Mouse (Mus musculus) CH12.LX (cell line): ENCODE results near the gene Amh. TPM values are rescaled to one million over a fixed set of nuclear protein-coding genes. Genes with fewer than 3 reads are reported as not detected.

Experiments
- DNase-seq: peaks from one replicate; pipeline ENCODE4 v3.0.0-alpha.2; 2013; ENCODE audit errors: extremely low read depth
- H3K27ac ChIP-seq: 2 replicates; pipeline ENCODE4 v1.5.1; 2012; ENCODE audit warnings: low read depth, mild to moderate bottlenecking, control low read depth, moderate library complexity; ENCODE audit not compliant: insufficient read depth
- H3K27me3 ChIP-seq: replicated peaks from 2 replicates; pipeline ENCODE3; 2012; ENCODE audit warnings: inconsistent platforms
- H3K36me3 ChIP-seq, 2 experiments: replicated peaks in 1 of 2; 2 replicates each; pipeline versions ENCODE3 to v1.6.1; 2012; ENCODE audit warnings: inconsistent platforms in 1 of 2, low read length in 1 of 2, mild to moderate bottlenecking in 1 of 2, mixed read lengths in 1 of 2, moderate library complexity in 1 of 2; ENCODE audit not compliant: control insufficient read depth in 1 of 2, insufficient read depth in 1 of 2
- H3K4me1 ChIP-seq, 2 experiments: 2 replicates each; pipeline ENCODE4 v1.6.1; 2012; ENCODE audit warnings: inconsistent platforms in 1 of 2, moderate library complexity in 1 of 2; ENCODE audit not compliant: insufficient read depth in 2 of 2, control insufficient read depth in 1 of 2
- H3K4me2 ChIP-seq: 2 replicates; pipeline ENCODE4 v1.6.1; 2012; ENCODE audit warnings: low read depth, mild to moderate bottlenecking, control low read depth; ENCODE audit not compliant: poor library complexity, insufficient read depth, severe bottlenecking
- H3K4me3 ChIP-seq, 3 experiments: fragments of 150-350 bp in 1 of 3; sonication (generic) in 1 of 3; replicated peaks in 1 of 3; 2 replicates each; pipeline versions ENCODE3 to v1.5.1; 2011 to 2012; ENCODE audit warnings: low read depth in 2 of 3, low read length in 2 of 3, mild to moderate bottlenecking in 2 of 3, moderate library complexity in 2 of 3, control low read depth in 1 of 3, improper control_type of control experiment in 1 of 3, inconsistent platforms in 1 of 3, mixed read lengths in 1 of 3; ENCODE audit not compliant: poor library complexity in 1 of 3
- H3K79me2 ChIP-seq: replicated peaks from 2 replicates; pipeline ENCODE4 v1.6.1; 2012; ENCODE audit warnings: mild to moderate bottlenecking, moderate library complexity; ENCODE audit not compliant: control insufficient read depth, poor library complexity, insufficient read depth, severe bottlenecking; ENCODE audit errors: extremely low read depth
- H3K9ac ChIP-seq: 2 replicates; pipeline ENCODE4 v1.6.1; 2012; ENCODE audit warnings: low read depth, mild to moderate bottlenecking, control low read depth, moderate library complexity; ENCODE audit not compliant: insufficient read depth
- H3K9me3 ChIP-seq: replicated peaks from 2 replicates; pipeline ENCODE3; 2012; ENCODE audit warnings: low read length, inconsistent platforms, mixed read lengths
- BHLHE40 ChIP-seq: IDR thresholded peaks from 2 replicates; pipeline ENCODE4 v1.6.1; 2011; ENCODE audit warnings: mild to moderate bottlenecking, low read depth, low read length, improper control_type of control experiment
- CHD1 ChIP-seq: IDR thresholded peaks from 2 replicates; pipeline ENCODE4 v1.6.1; 2012; ENCODE audit warnings: low read depth, low read length, improper control_type of control experiment, inconsistent platforms
- CTCF ChIP-seq, 2 experiments: IDR thresholded peaks in 1 of 2; conservative IDR thresholded peaks in 1 of 2; 2 replicates each; pipeline ENCODE4 v1.5.1; 2011 to 2012; ENCODE audit warnings: low read depth in 2 of 2, low read length in 2 of 2, improper control_type of control experiment in 1 of 2, inconsistent platforms in 1 of 2, mild to moderate bottlenecking in 1 of 2, moderate library complexity in 1 of 2
- E2F4 ChIP-seq: IDR thresholded peaks from 2 replicates; pipeline ENCODE4 v1.6.1; 2011; ENCODE audit warnings: low read depth, low read length, improper control_type of control experiment; ENCODE audit not compliant: insufficient replicate concordance
- ELF1 ChIP-seq: IDR thresholded peaks from 2 replicates; pipeline ENCODE4 v1.6.1; 2014; ENCODE audit warnings: low read depth, mild to moderate bottlenecking, inconsistent platforms, low read length, improper control_type of control experiment
- EP300 ChIP-seq: IDR thresholded peaks from 2 replicates; pipeline ENCODE4 v1.6.1; 2011; ENCODE audit warnings: low read length, improper control_type of control experiment
- GABPA ChIP-seq: IDR thresholded peaks from 2 replicates; pipeline ENCODE4 v1.6.1; 2012; ENCODE audit warnings: low read depth, low read length, improper control_type of control experiment, inconsistent platforms; ENCODE audit not compliant: insufficient replicate concordance
- HCFC1 ChIP-seq: IDR thresholded peaks from 2 replicates; pipeline ENCODE4 v1.6.1; 2012; ENCODE audit warnings: low read depth, mild to moderate bottlenecking, inconsistent platforms, low read length, improper control_type of control experiment
- JUN ChIP-seq: IDR thresholded peaks from 2 replicates; pipeline ENCODE4 v1.6.1; 2011; ENCODE audit warnings: low read depth, mild to moderate bottlenecking, low read length, improper control_type of control experiment, moderate library complexity; ENCODE audit not compliant: insufficient read depth
- JUND ChIP-seq: conservative IDR thresholded peaks from 2 replicates; pipeline ENCODE4 v1.6.1; 2011; ENCODE audit warnings: low read depth, low read length, improper control_type of control experiment
- KAT2A ChIP-seq: IDR thresholded peaks from 2 replicates; pipeline ENCODE4 v1.6.1; 2012; ENCODE audit warnings: low read length, improper control_type of control experiment, inconsistent platforms; ENCODE audit not compliant: insufficient replicate concordance
- MAFK ChIP-seq: IDR thresholded peaks from 2 replicates; pipeline ENCODE4 v1.6.1; 2011; ENCODE audit warnings: low read length, improper control_type of control experiment; ENCODE audit not compliant: insufficient replicate concordance
- MAX ChIP-seq: IDR thresholded peaks from 2 replicates; pipeline ENCODE4 v1.6.1; 2011; ENCODE audit warnings: low read length, improper control_type of control experiment
- MAZ ChIP-seq: IDR thresholded peaks from 2 replicates; pipeline ENCODE4 v1.6.1; 2012; ENCODE audit warnings: low read depth, mild to moderate bottlenecking, inconsistent platforms, low read length, improper control_type of control experiment, moderate library complexity
- MXI1 ChIP-seq: IDR thresholded peaks from 2 replicates; pipeline ENCODE4 v1.6.1; 2011; ENCODE audit warnings: mild to moderate bottlenecking, low read depth, low read length, improper control_type of control experiment
- MYC ChIP-seq: IDR thresholded peaks from 2 replicates; pipeline ENCODE4 v1.6.1; 2011; ENCODE audit warnings: low read depth, mild to moderate bottlenecking, improper control_type of control experiment, low read length
- POLR2AphosphoS2 ChIP-seq: IDR thresholded peaks from 2 replicates; pipeline ENCODE4 v1.6.1; 2011; ENCODE audit warnings: low read depth, low read length, improper control_type of control experiment
- RAD21 ChIP-seq: IDR thresholded peaks from 2 replicates; pipeline ENCODE4 v1.6.1; 2011; ENCODE audit warnings: low read depth, mild to moderate bottlenecking, low read length, improper control_type of control experiment, moderate library complexity
- RCOR1 ChIP-seq: conservative IDR thresholded peaks from 2 replicates; pipeline ENCODE4 v1.6.1; 2012; ENCODE audit warnings: low read depth, mild to moderate bottlenecking, inconsistent platforms, low read length, improper control_type of control experiment
- SIN3A ChIP-seq: IDR thresholded peaks from 2 replicates; pipeline ENCODE4 v1.6.1; 2012; ENCODE audit warnings: low read length, improper control_type of control experiment, inconsistent platforms
- TBP ChIP-seq: conservative IDR thresholded peaks from 2 replicates; pipeline ENCODE4 v1.6.1; 2011; ENCODE audit warnings: low read depth, low read length, improper control_type of control experiment
- TCF12 ChIP-seq: IDR thresholded peaks from 2 replicates; pipeline ENCODE4 v1.6.1; 2014; ENCODE audit warnings: low read depth, mild to moderate bottlenecking, inconsistent platforms, low read length, improper control_type of control experiment
- UBTF ChIP-seq: IDR thresholded peaks from 2 replicates; pipeline ENCODE4 v1.6.1; 2012; ENCODE audit warnings: low read depth, mild to moderate bottlenecking, inconsistent platforms, low read length, improper control_type of control experiment, moderate library complexity
- USF1 ChIP-seq: IDR thresholded peaks from 2 replicates; pipeline ENCODE4 v1.6.1; 2014; ENCODE audit warnings: low read depth, mild to moderate bottlenecking, inconsistent platforms, low read length, improper control_type of control experiment
- USF2 ChIP-seq: conservative IDR thresholded peaks from 2 replicates; pipeline ENCODE4 v1.6.1; 2011; ENCODE audit warnings: low read depth, low read length, improper control_type of control experiment
- ZC3H11A ChIP-seq: IDR thresholded peaks from 2 replicates; pipeline ENCODE4 v1.6.1; 2012; ENCODE audit warnings: low read depth, mild to moderate bottlenecking, inconsistent platforms, low read length, improper control_type of control experiment
- ZKSCAN1 ChIP-seq: IDR thresholded peaks from 2 replicates; pipeline ENCODE4 v1.6.1; 2012; ENCODE audit warnings: low read depth, inconsistent platforms, low read length, improper control_type of control experiment, borderline replicate concordance
- ZMIZ1 ChIP-seq: IDR thresholded peaks from 2 replicates; pipeline ENCODE4 v1.6.1; 2012; ENCODE audit warnings: low read depth, mild to moderate bottlenecking, inconsistent platforms, low read length, improper control_type of control experiment
- dilution Hi-C: fragments of 300-500 bp; cut with MboI; formaldehyde crosslinking; loops from 2 replicates; pipeline ENCODE4 v1.14.3; 2020; ENCODE audit warnings: low sequenced_read_pairs; ENCODE audit not compliant: extremely low pct_unique_long_range_greater_than_20kb, extremely low pct_ligation_motif_present
- in situ Hi-C: fragments of 300-500 bp; cut with MboI; formaldehyde crosslinking; loops from 3 replicates; pipeline ENCODE4 v1.14.3; 2019; ENCODE audit warnings: low sequenced_read_pairs, low pct_ligation_motif_present, low pct_unique_long_range_greater_than_20kb, mixed read lengths
- polyA plus RNA-seq: library from polyadenylated mRNA; unstranded; fragments of >175 nt; gene quantifications from 2 replicates; pipeline ENCODE4 v1.2.1, GENCODE M21; 2012; ENCODE audit warnings: low read depth; ENCODE audit not compliant: insufficient read length
- total RNA-seq, 2 experiments: library from RNA; depleted of rRNA; stranded (reverse); fragments of 300-350 nt in 1 of 2; fragments of >200 nt in 1 of 2; gene quantifications; 2 replicates each; pipeline ENCODE4 v1.2.3; 2012 to 2014

The Amh gene
- total and polyA plus RNA-seq, 3 experiments = 0.43 to 1.1 (median 0.59) TPM

DNA sequence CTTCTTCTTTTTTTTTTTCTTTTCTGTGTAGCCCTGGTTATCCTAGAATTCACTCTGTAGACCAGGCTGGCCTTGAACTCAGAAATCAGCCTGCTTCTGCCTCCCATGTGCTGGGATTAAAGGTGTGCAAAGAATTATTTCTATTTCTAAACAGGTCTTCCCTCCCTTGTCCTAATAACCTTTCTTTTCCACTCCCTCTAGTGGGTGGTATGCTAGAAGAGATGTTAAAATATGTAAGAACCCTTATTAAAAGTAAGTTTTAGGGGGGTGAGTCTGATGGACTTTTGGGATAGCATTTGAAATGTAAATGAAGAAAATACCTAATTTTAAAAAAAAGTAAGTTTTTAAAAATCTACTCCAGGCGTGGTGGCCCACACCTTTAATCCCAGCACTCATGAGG is 18.3 kb downstream of the Amh start:
- H3K79me2 ChIP-seq = peaks cover 17% of the 10 kb centered on the region

DNA sequence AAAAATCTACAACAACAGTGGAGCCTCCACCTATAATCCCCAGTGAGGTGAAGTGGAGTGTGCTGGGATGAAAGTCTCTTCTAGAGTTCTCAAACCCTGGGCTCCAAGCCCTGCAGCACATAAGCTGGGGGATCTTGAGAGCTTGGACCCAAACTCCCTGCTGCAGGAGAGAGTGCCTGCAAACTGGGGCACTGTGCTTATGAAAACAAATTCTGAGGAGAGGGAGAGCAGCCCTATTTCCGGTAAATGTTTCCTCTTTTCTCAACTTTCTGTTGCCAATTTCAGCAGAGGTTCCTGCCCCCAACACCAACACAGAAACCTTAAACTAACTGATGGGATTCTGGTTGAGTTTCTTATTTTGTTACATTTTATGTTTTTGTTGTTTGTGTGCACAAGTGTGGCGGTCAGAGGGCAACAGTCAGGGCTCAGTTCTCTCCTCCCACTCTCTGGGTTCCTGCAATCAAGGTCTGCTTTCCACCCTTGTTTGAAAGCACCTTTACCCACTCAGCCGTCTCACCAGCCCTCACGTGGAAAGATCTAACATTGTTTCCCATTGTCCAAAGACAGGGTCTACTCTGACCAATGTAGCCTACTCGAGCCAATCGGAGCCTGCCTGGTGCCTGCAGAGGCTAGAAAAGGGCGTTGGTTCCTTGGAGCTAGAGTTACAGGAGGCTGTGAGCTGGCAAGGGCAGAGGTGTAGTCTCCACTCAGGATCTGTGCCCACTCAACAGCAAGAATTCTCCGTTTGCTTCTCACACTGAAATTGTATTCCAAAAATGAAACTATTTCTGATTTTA is 19.0 kb downstream of the Amh start:
- DNase-seq = peak; percentile 38
- peak overlapping the region; percentile 36 for H3K9ac ChIP-seq
- H3K36me3 ChIP-seq = peaks cover 12 to 14% of the 10 kb centered on the region in 2 experiments
- H3K27me3 ChIP-seq = no peaks in the 10 kb centered on the region
- H3K79me2 ChIP-seq = peaks cover 21% of the 10 kb centered on the region
- H3K4me1 ChIP-seq = peaks cover 9 to 33% of the 10 kb centered on the region in 2 experiments
- peak overlapping the region; percentile 39 for H3K4me2 ChIP-seq
- dilution Hi-C loops = no loop called here
- in situ Hi-C loops = loop anchor here (5.0 kb wide), 1 partner anchor 33 kb away; the partner anchor contains the start of genes Lsm7 and Sppl2b
- H3K4me3 ChIP-seq = no peak overlapping the region
- H3K9me3 ChIP-seq = no peaks in the 10 kb centered on the region
- peak overlapping the region; percentile 86 for H3K27ac ChIP-seq
- TF ChIP-seq JUND (no peak), JUN (no peak), MAFK (no peak), HCFC1 (no peak), EP300 (no peak), MAX (peak; percentile 45; the same call in 1 of the 2 replicates), GABPA (no peak), RAD21 (no peak), E2F4 (no peak), TBP (peak; percentile 60; the same call in 1 of the 2 replicates), ZKSCAN1 (no peak), KAT2A (no peak), MYC (0 out of 2 replicates have a peak, but pooled peaks have one; percentile 27), USF1 (no peak), CHD1 (no peak), ELF1 (peak; percentile 47; the same call in 1 of the 2 replicates), ZMIZ1 (0 out of 2 replicates have a peak, but pooled peaks have one; percentile 23), MAZ (no peak), UBTF (no peak), POLR2AphosphoS2 (no peak), ZC3H11A (no peak), MXI1 (peak; percentile 43; the same call in 1 of the 2 replicates), RCOR1 (no peak)

More for the DNA sequence above, 18.3 kb downstream of the Amh start:
- Histone ChIP-seq H3K27ac (no peak overlapping the region), H3K4me2 (no peak overlapping the region), H3K27me3 (no peaks in the 10 kb centered on the region), H3K4me1 (peaks cover 6 to 28% of the 10 kb centered on the region in 2 experiments), H3K4me3 (no peak overlapping the region), H3K9me3 (no peaks in the 10 kb centered on the region), H3K36me3 (peaks cover 8 to 10% of the 10 kb centered on the region in 2 experiments), H3K9ac (no peak overlapping the region)
- dilution Hi-C loops = no loop called here
- DNase-seq = no peak
- in situ Hi-C loops = loop anchor here (5.0 kb wide), 1 partner anchor 34 kb away; the partner anchor contains the start of genes Lsm7 and Sppl2b
- TF ChIP-seq MYC = no peak
- TF ChIP-seq SIN3A = no peak
- no peak for TF ChIP-seq BHLHE40
- TF ChIP-seq CHD1 = no peak
- no peak for TF ChIP-seq CTCF (conservative IDR thresholded peaks at IDR 0.05 in 1 of 2, IDR thresholded peaks at IDR 0.05 in 1 of 2; ENCODE audit: low read depth in 2 of 2, low read length in 2 of 2)
- no peak for TF ChIP-seq USF2
- TF ChIP-seq TCF12 = no peak
- TF ChIP-seq HCFC1 = no peak
- TF ChIP-seq GABPA = no peak
- TF ChIP-seq MXI1 = no peak
- TF ChIP-seq E2F4 = no peak
- TF ChIP-seq JUN = no peak
- no peak for TF ChIP-seq USF1
- TF ChIP-seq RCOR1 = no peak
- TF ChIP-seq KAT2A = no peak
- no peak for TF ChIP-seq POLR2AphosphoS2
- TF ChIP-seq ELF1 = no peak
